Mouse (Mus musculus) liver, embryonic 14.5 days (tissue): ENCODE measurements around the gene Hnrnpu.

ENCODE experiments used
- CTCF ChIP-seq: IDR thresholded peaks from 2 replicates; pipeline ENCODE4 v1.5.1; 2016; ENCODE audit warnings: antibody characterized with exemption, low read depth, control low read depth
- EP300 ChIP-seq: IDR thresholded peaks from 2 replicates; pipeline ENCODE4 v1.6.1; 2016; ENCODE audit warnings: antibody characterized with exemption, low read depth

- TF ChIP-seq CTCF (no peak), EP300 (no peak)
Observed at GRCm38 (mm10) chr1:178341435-178341834, 3.8 kb upstream of the Hnrnpu start.
